Mouse (Mus musculus) induced T-regulatory cell, adult 2 months (primary cell): ENCODE results near the gene Naxd.
"Not testable (repeated sequence)": the region's sequence is repeated elsewhere in the genome, so short reads cannot be mapped to it uniquely, and the experiment has no call there.

ENCODE experiments used
- DNase-seq: peaks from one replicate; pipeline ENCODE4 v3.0.0-alpha.2; 2012; ENCODE audit warnings: low read depth

Naxd gene

GRCm38 (mm10) chr8:11497017-11497990, at the start of gene Naxd:
Naxd (plus strand) TSS chr8:11497506.
- DNase-seq = peak; percentile 93

GRCm38 (mm10) chr8:11447910-11448570, 49.3 kb upstream of the Naxd start:
- no peak for DNase-seq

- peak; percentile 42 for DNase-seq
Measured at GRCm38 (mm10) chr8:11450184-11451113, 46.9 kb upstream of the Naxd start.

GRCm38 (mm10) chr8:11452152-11452551, 45.2 kb upstream of the Naxd start:
- no peak for DNase-seq

- DNase-seq = peak; percentile 62
Measured at GRCm38 (mm10) chr8:11452559-11452958, 44.7 kb upstream of the Naxd start.

- peak; percentile 30 for DNase-seq
Measured at GRCm38 (mm10) chr8:11452974-11453373, 44.3 kb upstream of the Naxd start.

GRCm38 (mm10) chr8:11454228-11454627, 43.1 kb upstream of the Naxd start:
- DNase-seq = no peak

- DNase-seq = no peak
Measured at GRCm38 (mm10) chr8:11457278-11457677, 40.0 kb upstream of the Naxd start.

GRCm38 (mm10) chr8:11457981-11458836, 39.1 kb upstream of the Naxd start:
- DNase-seq = no peak

GRCm38 (mm10) chr8:11459016-11459415, 38.3 kb upstream of the Naxd start:
- DNase-seq = no peak

- DNase-seq = no peak
Measured at GRCm38 (mm10) chr8:11460934-11461333, 36.4 kb upstream of the Naxd start.

- no peak for DNase-seq
Measured at GRCm38 (mm10) chr8:11461847-11462246, 35.5 kb upstream of the Naxd start.

GRCm38 (mm10) chr8:11462641-11463040, 34.7 kb upstream of the Naxd start:
- no peak for DNase-seq

- DNase-seq = no peak
Measured at GRCm38 (mm10) chr8:11463541-11463888, 33.8 kb upstream of the Naxd start.

- peak; percentile 77 for DNase-seq
Measured at GRCm38 (mm10) chr8:11463889-11464706, 33.2 kb upstream of the Naxd start.

GRCm38 (mm10) chr8:11464707-11464964, 32.7 kb upstream of the Naxd start:
- DNase-seq = no peak

GRCm38 (mm10) chr8:11465619-11466018, 31.7 kb upstream of the Naxd start:
- DNase-seq = no peak

GRCm38 (mm10) chr8:11466528-11466927, 30.8 kb upstream of the Naxd start:
- DNase-seq = not testable (repeated sequence)

GRCm38 (mm10) chr8:11469095-11469494, 28.2 kb upstream of the Naxd start:
- peak; percentile 38 for DNase-seq

GRCm38 (mm10) chr8:11470694-11471093, 26.6 kb upstream of the Naxd start:
- no peak for DNase-seq

GRCm38 (mm10) chr8:11471309-11471708, 26.0 kb upstream of the Naxd start:
- DNase-seq = no peak
